In genomic region chr11:61023416-61024200, GRCm38 (mm10) we compare ENCODE assay signal across 8 mouse cellular contexts. TPM values are rescaled to one million over a fixed set of nuclear protein-coding genes. Genes with fewer than 3 reads are reported as not detected.
DNase-seq lines count a peak whose midpoint lies in the region; ATAC-seq and TF ChIP-seq lines count a peak whose summit lies in the region.

No protein-coding gene starts in this region.

- TF ChIP-seq CTCF in liver, postnatal 0 days (IDR thresholded peaks at IDR 0.05; ENCODE audit: low read depth): no peak

- DNase-seq in kidney, postnatal 36 days: no peak
- DNase-seq in cerebellum, postnatal 10 days: peak; percentile 53 to 60
- no peak for DNase-seq in adrenal gland, adult 8-10 months
- DNase-seq in spleen, postnatal 10 days (ENCODE audit: low spot score in 2 of 2): no peak
- no peak for DNase-seq in liver, postnatal 0 days

- no peaks in the 10 kb centered on the region for H3K36me3 ChIP-seq in kidney, embryonic 15.5 days
- H3K36me3 ChIP-seq in hindbrain, embryonic 12.5 days: no peaks in the 10 kb centered on the region
- no peaks in the 10 kb centered on the region for H3K36me3 ChIP-seq in neural tube, embryonic 12.5 days
- no peaks in the 10 kb centered on the region for H3K36me3 ChIP-seq in liver, postnatal 0 days (replicated peaks; ENCODE audit: insufficient read depth, low read length)

- peaks cover 26% of the 10 kb centered on the region for H3K4me1 ChIP-seq in kidney, embryonic 15.5 days
- H3K4me1 ChIP-seq in hindbrain, embryonic 12.5 days: peaks cover 48% of the 10 kb centered on the region
- peaks cover 29% of the 10 kb centered on the region for H3K4me1 ChIP-seq in neural tube, embryonic 12.5 days
- H3K4me1 ChIP-seq in liver, postnatal 0 days (ENCODE audit: insufficient read depth): peaks cover 4% of the 10 kb centered on the region; the same call in 1 of the 2 replicates

- peak overlapping the region; percentile 98 for H3K4me2 ChIP-seq in kidney, embryonic 15.5 days
- peak overlapping the region; percentile 97 for H3K4me2 ChIP-seq in hindbrain, embryonic 12.5 days (replicated peaks)
- peak overlapping the region; percentile 89 for H3K4me2 ChIP-seq in neural tube, embryonic 12.5 days (replicated peaks)
- no peak overlapping the region for H3K4me2 ChIP-seq in liver, postnatal 0 days (ENCODE audit: low read depth, low read length)

- H3K4me3 ChIP-seq in kidney, embryonic 15.5 days (replicated peaks): peak overlapping the region; percentile 59
- peak overlapping the region; percentile 59 for H3K4me3 ChIP-seq in hindbrain, embryonic 12.5 days
- peak overlapping the region; percentile 49; the same call in 1 of the 2 replicates for H3K4me3 ChIP-seq in neural tube, embryonic 12.5 days
- no peak overlapping the region for H3K4me3 ChIP-seq in liver, postnatal 0 days (ENCODE audit: low read depth, low read length)

- H3K9me3 ChIP-seq in kidney, embryonic 15.5 days (replicated peaks): no peaks in the 10 kb centered on the region
- no peaks in the 10 kb centered on the region for H3K9me3 ChIP-seq in hindbrain, embryonic 12.5 days (replicated peaks)
- H3K9me3 ChIP-seq in neural tube, embryonic 12.5 days: no peaks in the 10 kb centered on the region
- H3K9me3 ChIP-seq in liver, postnatal 0 days (ENCODE audit: low read length): no peaks in the 10 kb centered on the region

- no peak overlapping the region for H3K9ac ChIP-seq in kidney, embryonic 15.5 days
- no peak overlapping the region for H3K9ac ChIP-seq in hindbrain, embryonic 12.5 days
- 0 out of 2 replicates have a peak overlapping the region, but pooled peaks have one; percentile 13 for H3K9ac ChIP-seq in neural tube, embryonic 12.5 days
- no peak overlapping the region for H3K9ac ChIP-seq in liver, postnatal 0 days (replicated peaks)

- WGBS in kidney, embryonic 15.5 days: 48% methylated on average over 9 of the region's 9 CpGs
- WGBS in hindbrain, embryonic 12.5 days: 44% methylated on average over 9 of the region's 9 CpGs
- WGBS in neural tube, embryonic 12.5 days: 55% methylated on average over 9 of the region's 9 CpGs
- WGBS in liver, postnatal 0 days (ENCODE audit: insufficient replicate concordance): 46% methylated on average over 9 of the region's 9 CpGs

- H3K27ac ChIP-seq in kidney, embryonic 15.5 days: no peak overlapping the region
- no peak overlapping the region for H3K27ac ChIP-seq in hindbrain, embryonic 12.5 days
- H3K27ac ChIP-seq in neural tube, embryonic 12.5 days: no peak overlapping the region
- no peak overlapping the region for H3K27ac ChIP-seq in liver, postnatal 0 days (ENCODE audit: low read depth)

- peaks cover 84% of the 10 kb centered on the region for H3K27me3 ChIP-seq in kidney, embryonic 15.5 days
- H3K27me3 ChIP-seq in hindbrain, embryonic 12.5 days: peaks cover 62% of the 10 kb centered on the region
- H3K27me3 ChIP-seq in neural tube, embryonic 12.5 days (replicated peaks): peaks cover 65% of the 10 kb centered on the region
- peaks cover 56% of the 10 kb centered on the region for H3K27me3 ChIP-seq in liver, postnatal 0 days (ENCODE audit: insufficient read depth, low read length)

- TF ChIP-seq EP300 in liver, postnatal 0 days (IDR thresholded peaks at IDR 0.05; ENCODE audit: low read depth): no peak

- ATAC-seq in kidney, embryonic 15.5 days (replicated peaks; ENCODE audit: low FRiP score): no peak
- ATAC-seq in hindbrain, embryonic 12.5 days (ENCODE audit: low FRiP score): no peak
- ATAC-seq in neural tube, embryonic 12.5 days (ENCODE audit: low FRiP score, low read depth): no peak
- no peak for ATAC-seq in liver, postnatal 0 days

RNA-seq across cellular contexts. Expression of gene Kcnj12, which starts 1.2 kb away (rescaled TPM):
- 0.45 and 0.77 TPM in 2 replicates for polyA plus RNA-seq in kidney, embryonic 15.5 days (2015; fragmentation: Nextera tagmentation; extraction: Ambion mirVana)
- 2.7 and 3.2 TPM in 2 replicates for polyA plus RNA-seq in hindbrain, embryonic 12.5 days (2016; fragmentation: Nextera tagmentation; extraction: Ambion mirVana)
- 7.4 and 10.3 TPM in 2 replicates for polyA plus RNA-seq in neural tube, embryonic 12.5 days (2016; fragmentation: Nextera tagmentation; extraction: Ambion mirVana)
- total RNA-seq in adrenal gland, adult 8-10 months (2022): 1 to 10 TPM; 2.4 to 3.6 (median 2.7) TPM
- 0.18 TPM in 1 of 2 replicates, not detected in the other for polyA plus RNA-seq in liver, postnatal 0 days (2015; fragmentation: Nextera tagmentation; extraction: Ambion mirVana)

Comparison
In these comparisons a context has a peak if more than half of its experiments do, and no peak if none do; other contexts are left out.
1. DNase-seq: peak in cerebellum, postnatal 10 days (2 of 2); none in kidney, postnatal 36 days (0 of 2), adrenal gland, adult 8-10 months (single experiment), spleen, postnatal 10 days (0 of 2) and liver, postnatal 0 days (single experiment).